Mouse (Mus musculus) liver, postnatal 0 days (tissue): ENCODE results near the gene Ctdspl2.

Experiments
- CTCF ChIP-seq: sonication (generic); IDR thresholded peaks from 2 replicates; pipeline ENCODE4 v1.5.1; 2016; ENCODE audit warnings: antibody characterized with exemption, low read depth
- EP300 ChIP-seq: IDR thresholded peaks from 2 replicates; pipeline ENCODE4 v1.6.1; 2016; ENCODE audit warnings: antibody characterized with exemption, low read depth, mild to moderate bottlenecking

GRCm38 (mm10) chr2:122031970-122032369 lies 76.2 kb downstream of the Ctdspl2 start:
- TF ChIP-seq CTCF (no peak), EP300 (no peak)
